Comparison of ENCODE assay signal across 24 mouse cellular contexts in the genomic region with DNA sequence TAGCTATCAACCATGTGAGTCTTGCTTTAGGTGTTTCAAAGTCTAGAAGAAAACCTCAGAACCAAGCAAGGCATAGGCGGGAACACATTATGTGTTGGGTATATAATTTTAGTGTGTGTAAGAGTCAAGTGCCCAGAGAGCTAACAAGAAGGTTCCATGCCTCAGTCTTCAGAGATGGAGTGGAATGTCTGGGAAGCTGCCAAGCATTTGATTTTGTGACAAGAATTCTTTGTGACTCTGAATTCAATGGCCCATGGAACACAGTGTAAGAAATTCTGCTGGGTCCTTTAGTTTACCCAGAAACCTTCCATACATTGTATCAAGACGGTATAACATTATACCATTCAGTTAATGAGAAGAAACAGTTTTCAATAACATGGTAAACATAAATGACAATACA. TPM values are rescaled to one million over a fixed set of nuclear protein-coding genes. Genes with fewer than 3 reads are reported as not detected.
"Had no signal": no experiment of that assay in that cellular context is flagged by ENCODE, and none has a peak within 500 bp of the region (broad histone marks: within the 10 kb centered on the region; RNA-seq: fewer than 3 reads in every experiment).

No protein-coding gene starts in this region.

- H3K9me3 ChIP-seq: intestine, embryonic 15.5 days; limb, embryonic 12.5 days; limb, embryonic 15.5 days; midbrain, embryonic 10.5 days; midbrain, embryonic 13.5 days; neural tube, embryonic 13.5 days had no signal

- DNase-seq: kidney, adult 11 months; left cerebral cortex, postnatal 4 days; liver, postnatal 0 days; lung, postnatal 36 days; right cerebral cortex, adult 18-20 months; right cerebral cortex, postnatal 14 days; right cerebral cortex, postnatal 4 days; thymus, adult 2 months; thymus, postnatal 14 days; thymus, postnatal 4 days had no signal

- H3K27me3 ChIP-seq: intestine, embryonic 15.5 days; limb, embryonic 12.5 days; limb, embryonic 15.5 days; megakaryocyte, embryonic 14.5 days; midbrain, embryonic 13.5 days; neural tube, embryonic 13.5 days had no signal

- ATAC-seq: intestine, embryonic 15.5 days; liver, postnatal 0 days; lung, postnatal 0 days; midbrain, embryonic 13.5 days; midbrain, embryonic 16.5 days had no signal

- H3K27ac ChIP-seq: intestine, embryonic 15.5 days; limb, embryonic 12.5 days; limb, embryonic 15.5 days; liver, embryonic 14.5 days; midbrain, embryonic 10.5 days; midbrain, embryonic 13.5 days; neural tube, embryonic 13.5 days; stomach, postnatal 0 days had no signal

- H3K4me2 ChIP-seq: intestine, embryonic 15.5 days; limb, embryonic 12.5 days; limb, embryonic 15.5 days; liver, embryonic 11.5 days; midbrain, embryonic 13.5 days; neural tube, embryonic 13.5 days had no signal

- H3K4me1 ChIP-seq: intestine, embryonic 15.5 days; limb, embryonic 12.5 days; limb, embryonic 15.5 days; megakaryocyte, embryonic 14.5 days; midbrain, embryonic 10.5 days; midbrain, embryonic 13.5 days; neural tube, embryonic 13.5 days had no signal

- H3K9ac ChIP-seq: intestine, embryonic 15.5 days; limb, embryonic 12.5 days; limb, embryonic 15.5 days; liver, embryonic 14.5 days; liver, postnatal 0 days; midbrain, embryonic 13.5 days; neural tube, embryonic 13.5 days had no signal

- H3K36me3 ChIP-seq: intestine, embryonic 15.5 days; limb, embryonic 12.5 days; limb, embryonic 15.5 days; midbrain, embryonic 10.5 days; midbrain, embryonic 13.5 days; neural tube, embryonic 13.5 days had no signal

- H3K4me3 ChIP-seq: intestine, embryonic 15.5 days; limb, embryonic 12.5 days; limb, embryonic 15.5 days; megakaryocyte, embryonic 14.5 days; midbrain, embryonic 10.5 days; midbrain, embryonic 13.5 days; myocyte; neural tube, embryonic 13.5 days had no signal

RNA-seq across cellular contexts. Expression of a gene that starts 17.3 kb away (rescaled TPM):
- polyA plus RNA-seq: intestine, embryonic 15.5 days; limb, embryonic 12.5 days; limb, embryonic 15.5 days; liver, embryonic 11.5 days; liver, embryonic 14.5 days; liver, postnatal 0 days; lung, postnatal 0 days; midbrain, embryonic 10.5 days; midbrain, embryonic 13.5 days; midbrain, embryonic 16.5 days; myocyte; neural tube, embryonic 13.5 days; stomach, embryonic 14.5 days; stomach, postnatal 0 days; thymus, adult 2 months had no signal
